Mouse (Mus musculus) CH12.LX (cell line): Measurements from ENCODE around the gene Arhgap31. TPM values are rescaled to one million over a fixed set of nuclear protein-coding genes. Genes with fewer than 3 reads are reported as not detected.

Experiments used
- DNase-seq: peaks from one replicate; pipeline ENCODE4 v3.0.0-alpha.2; 2013; ENCODE audit errors: extremely low read depth
- H3K27ac ChIP-seq: 2 replicates; pipeline ENCODE4 v1.5.1; 2012; ENCODE audit warnings: low read depth, mild to moderate bottlenecking, control low read depth, moderate library complexity; ENCODE audit not compliant: insufficient read depth
- H3K27me3 ChIP-seq: replicated peaks from 2 replicates; pipeline ENCODE3; 2012; ENCODE audit warnings: inconsistent platforms
- H3K36me3 ChIP-seq, 2 experiments: replicated peaks in 1 of 2; 2 replicates each; pipeline versions ENCODE3 to v1.6.1; 2012; ENCODE audit warnings: inconsistent platforms in 1 of 2, low read length in 1 of 2, mild to moderate bottlenecking in 1 of 2, mixed read lengths in 1 of 2, moderate library complexity in 1 of 2; ENCODE audit not compliant: control insufficient read depth in 1 of 2, insufficient read depth in 1 of 2
- H3K4me1 ChIP-seq, 2 experiments: 2 replicates each; pipeline ENCODE4 v1.6.1; 2012; ENCODE audit warnings: inconsistent platforms in 1 of 2, moderate library complexity in 1 of 2; ENCODE audit not compliant: insufficient read depth in 2 of 2, control insufficient read depth in 1 of 2
- H3K4me2 ChIP-seq: 2 replicates; pipeline ENCODE4 v1.6.1; 2012; ENCODE audit warnings: low read depth, mild to moderate bottlenecking, control low read depth; ENCODE audit not compliant: poor library complexity, insufficient read depth, severe bottlenecking
- H3K4me3 ChIP-seq, 3 experiments: fragments of 150-350 bp in 1 of 3; sonication (generic) in 1 of 3; replicated peaks in 1 of 3; 2 replicates each; pipeline versions ENCODE3 to v1.5.1; 2011 to 2012; ENCODE audit warnings: low read depth in 2 of 3, low read length in 2 of 3, mild to moderate bottlenecking in 2 of 3, moderate library complexity in 2 of 3, control low read depth in 1 of 3, improper control_type of control experiment in 1 of 3, inconsistent platforms in 1 of 3, mixed read lengths in 1 of 3; ENCODE audit not compliant: poor library complexity in 1 of 3
- H3K79me2 ChIP-seq: replicated peaks from 2 replicates; pipeline ENCODE4 v1.6.1; 2012; ENCODE audit warnings: mild to moderate bottlenecking, moderate library complexity; ENCODE audit not compliant: control insufficient read depth, poor library complexity, insufficient read depth, severe bottlenecking; ENCODE audit errors: extremely low read depth
- H3K9ac ChIP-seq: 2 replicates; pipeline ENCODE4 v1.6.1; 2012; ENCODE audit warnings: low read depth, mild to moderate bottlenecking, control low read depth, moderate library complexity; ENCODE audit not compliant: insufficient read depth
- H3K9me3 ChIP-seq: replicated peaks from 2 replicates; pipeline ENCODE3; 2012; ENCODE audit warnings: low read length, inconsistent platforms, mixed read lengths
- BHLHE40 ChIP-seq: IDR thresholded peaks from 2 replicates; pipeline ENCODE4 v1.6.1; 2011; ENCODE audit warnings: mild to moderate bottlenecking, low read depth, low read length, improper control_type of control experiment
- CHD1 ChIP-seq: IDR thresholded peaks from 2 replicates; pipeline ENCODE4 v1.6.1; 2012; ENCODE audit warnings: low read depth, low read length, improper control_type of control experiment, inconsistent platforms
- E2F4 ChIP-seq: IDR thresholded peaks from 2 replicates; pipeline ENCODE4 v1.6.1; 2011; ENCODE audit warnings: low read depth, low read length, improper control_type of control experiment; ENCODE audit not compliant: insufficient replicate concordance
- ELF1 ChIP-seq: IDR thresholded peaks from 2 replicates; pipeline ENCODE4 v1.6.1; 2014; ENCODE audit warnings: low read depth, mild to moderate bottlenecking, inconsistent platforms, low read length, improper control_type of control experiment
- KAT2A ChIP-seq: IDR thresholded peaks from 2 replicates; pipeline ENCODE4 v1.6.1; 2012; ENCODE audit warnings: low read length, improper control_type of control experiment, inconsistent platforms; ENCODE audit not compliant: insufficient replicate concordance
- MAX ChIP-seq: IDR thresholded peaks from 2 replicates; pipeline ENCODE4 v1.6.1; 2011; ENCODE audit warnings: low read length, improper control_type of control experiment
- MAZ ChIP-seq: IDR thresholded peaks from 2 replicates; pipeline ENCODE4 v1.6.1; 2012; ENCODE audit warnings: low read depth, mild to moderate bottlenecking, inconsistent platforms, low read length, improper control_type of control experiment, moderate library complexity
- MEF2A ChIP-seq: IDR thresholded peaks from 2 replicates; pipeline ENCODE4 v1.6.1; 2014; ENCODE audit warnings: low read depth, mild to moderate bottlenecking, inconsistent platforms, low read length, improper control_type of control experiment, borderline replicate concordance
- MXI1 ChIP-seq: IDR thresholded peaks from 2 replicates; pipeline ENCODE4 v1.6.1; 2011; ENCODE audit warnings: mild to moderate bottlenecking, low read depth, low read length, improper control_type of control experiment
- NRF1 ChIP-seq: IDR thresholded peaks from 2 replicates; pipeline ENCODE4 v1.6.1; 2014; ENCODE audit warnings: low read depth, mild to moderate bottlenecking, inconsistent platforms, low read length, improper control_type of control experiment, moderate library complexity
- POLR2A ChIP-seq: IDR thresholded peaks from 2 replicates; pipeline ENCODE4 v1.6.1; 2011; ENCODE audit warnings: low read depth, mild to moderate bottlenecking, improper control_type of control experiment, low read length
- RCOR1 ChIP-seq: conservative IDR thresholded peaks from 2 replicates; pipeline ENCODE4 v1.6.1; 2012; ENCODE audit warnings: low read depth, mild to moderate bottlenecking, inconsistent platforms, low read length, improper control_type of control experiment
- TCF12 ChIP-seq: IDR thresholded peaks from 2 replicates; pipeline ENCODE4 v1.6.1; 2014; ENCODE audit warnings: low read depth, mild to moderate bottlenecking, inconsistent platforms, low read length, improper control_type of control experiment
- USF1 ChIP-seq: IDR thresholded peaks from 2 replicates; pipeline ENCODE4 v1.6.1; 2014; ENCODE audit warnings: low read depth, mild to moderate bottlenecking, inconsistent platforms, low read length, improper control_type of control experiment
- USF2 ChIP-seq: conservative IDR thresholded peaks from 2 replicates; pipeline ENCODE4 v1.6.1; 2011; ENCODE audit warnings: low read depth, low read length, improper control_type of control experiment
- ZKSCAN1 ChIP-seq: IDR thresholded peaks from 2 replicates; pipeline ENCODE4 v1.6.1; 2012; ENCODE audit warnings: low read depth, inconsistent platforms, low read length, improper control_type of control experiment, borderline replicate concordance
- ZNF384 ChIP-seq: IDR thresholded peaks from 2 replicates; pipeline ENCODE4 v1.6.1; 2012; ENCODE audit warnings: low read depth, low read length, improper control_type of control experiment, inconsistent platforms
- dilution Hi-C: fragments of 300-500 bp; cut with MboI; formaldehyde crosslinking; loops from 2 replicates; pipeline ENCODE4 v1.14.3; 2020; ENCODE audit warnings: low sequenced_read_pairs; ENCODE audit not compliant: extremely low pct_unique_long_range_greater_than_20kb, extremely low pct_ligation_motif_present
- in situ Hi-C: fragments of 300-500 bp; cut with MboI; formaldehyde crosslinking; loops from 3 replicates; pipeline ENCODE4 v1.14.3; 2019; ENCODE audit warnings: low sequenced_read_pairs, low pct_ligation_motif_present, low pct_unique_long_range_greater_than_20kb, mixed read lengths
- polyA plus RNA-seq: library from polyadenylated mRNA; unstranded; fragments of >175 nt; gene quantifications from 2 replicates; pipeline ENCODE4 v1.2.1, GENCODE M21; 2012; ENCODE audit warnings: low read depth; ENCODE audit not compliant: insufficient read length
- total RNA-seq, 2 experiments: library from RNA; depleted of rRNA; stranded (reverse); fragments of 300-350 nt in 1 of 2; fragments of >200 nt in 1 of 2; gene quantifications; 2 replicates each; pipeline ENCODE4 v1.2.3; 2012 to 2014

The Arhgap31 gene
- total and polyA plus RNA-seq, 3 experiments, result 0.15 to 2.0 (median 0.76) TPM

DNA sequence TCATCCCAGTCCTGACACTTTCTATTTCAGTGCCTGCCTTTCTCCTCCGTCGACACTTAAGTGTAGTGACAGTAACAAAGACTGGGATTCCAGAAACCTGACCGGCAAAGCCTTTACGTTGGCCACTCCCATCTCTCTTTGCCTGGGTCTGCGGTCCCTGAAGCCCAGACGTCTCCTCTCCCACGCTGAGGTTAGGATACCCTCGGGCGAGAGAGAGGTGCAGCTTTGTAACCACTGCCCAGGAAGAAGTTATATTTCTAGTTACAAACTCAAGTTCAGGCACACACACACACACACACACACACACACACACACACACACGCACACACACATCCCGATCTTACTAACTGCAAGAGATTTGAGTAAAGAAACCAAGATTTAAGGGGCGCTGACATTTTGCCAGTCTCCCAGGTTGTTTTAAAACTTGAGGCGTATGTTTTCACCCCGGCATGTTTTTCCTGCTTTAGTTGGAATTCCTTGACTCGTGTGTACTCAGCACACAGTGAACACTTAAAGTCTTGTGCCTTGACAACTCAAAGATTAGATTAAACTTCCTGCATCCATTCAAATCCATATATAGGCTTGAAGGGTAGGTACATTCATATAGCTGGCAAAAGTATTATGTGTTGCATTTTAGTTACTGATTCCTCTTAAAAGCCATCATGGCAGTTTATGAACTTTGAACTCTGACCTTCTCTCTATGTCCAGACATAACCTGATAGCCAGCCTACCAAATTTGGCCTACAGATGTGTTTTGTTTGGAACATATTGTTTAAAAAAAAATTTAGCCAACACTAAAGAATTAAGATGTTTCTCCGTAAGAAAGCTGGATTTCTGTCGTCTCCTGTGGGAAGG, 557 bp upstream of the Arhgap31 start:
- DNase-seq, result no peak
- Histone ChIP-seq H3K27me3 (peaks cover 23% of the 10 kb centered on the region), H3K4me3 (peak overlapping the region in 2 of 3 experiments; percentile 49 to 64), H3K4me2 (peak overlapping the region; percentile 83), H3K9me3 (peaks cover 9% of the 10 kb centered on the region), H3K79me2 (no peaks in the 10 kb centered on the region), H3K9ac (no peak overlapping the region), H3K27ac (no peak overlapping the region), H3K36me3 (no peaks in the 10 kb centered on the region), H3K4me1 (peaks cover 13 to 40% of the 10 kb centered on the region in 2 experiments; a peak in 3 of 4 replicates)
- TF ChIP-seq NRF1 (no peak), TCF12 (no peak), MXI1 (no peak), KAT2A (no peak), MAX (no peak), CHD1 (no peak), USF2 (no peak), RCOR1 (no peak), ELF1 (no peak), MEF2A (no peak), E2F4 (no peak), MAZ (no peak), USF1 (no peak)
- dilution Hi-C loops, result no loop called here
- in situ Hi-C loops, result loop anchor here (25.0 kb wide), 1 partner anchor 376 kb away; the partner anchor contains the start of genes Cox17, Gm21987 and Maats1

DNA sequence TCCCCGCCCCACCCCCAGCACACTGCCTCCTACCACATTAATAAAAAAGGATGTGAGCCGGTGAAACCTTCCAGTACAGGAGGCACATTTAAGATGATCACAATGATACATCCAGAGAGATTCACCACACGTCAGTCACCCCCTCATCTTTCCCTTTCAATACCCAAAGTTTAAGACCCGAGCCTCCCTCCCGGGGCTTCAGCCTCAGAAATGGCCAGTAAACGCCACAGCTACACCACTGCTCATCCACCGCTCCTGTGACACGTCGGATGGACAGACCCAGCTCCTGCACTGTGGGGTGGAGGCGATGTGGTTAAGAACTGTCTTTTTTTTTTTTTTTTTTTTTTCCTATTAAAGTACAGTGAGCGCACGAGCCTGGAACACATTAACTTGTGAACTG, 969 bp downstream of the Arhgap31 start:
- Histone ChIP-seq H3K9me3 (peaks cover 9% of the 10 kb centered on the region), H3K27me3 (peaks cover 23% of the 10 kb centered on the region), H3K9ac (no peak overlapping the region; the same call in 1 of the 2 replicates), H3K79me2 (no peaks in the 10 kb centered on the region), H3K36me3 (no peaks in the 10 kb centered on the region), H3K4me3 (no peak overlapping the region), H3K27ac (no peak overlapping the region), H3K4me1 (peaks cover 23 to 55% of the 10 kb centered on the region in 2 experiments), H3K4me2 (peak overlapping the region; percentile 83)
- no peak for DNase-seq
- in situ Hi-C loops, result loop anchor here (25.0 kb wide), 1 partner anchor 375 kb away; the partner anchor contains the start of genes Cox17, Gm21987 and Maats1
- dilution Hi-C loops, result no loop called here
- TF ChIP-seq MAZ (no peak), USF2 (no peak), E2F4 (no peak), CHD1 (no peak), MEF2A (no peak), ZKSCAN1 (no peak), RCOR1 (no peak), POLR2A (no peak), ZNF384 (peak; percentile 82), BHLHE40 (0 out of 2 replicates have a peak, but pooled peaks have one; percentile 2)
